In genomic region chr6:83456984-83457810, GRCm38 (mm10) we compare ENCODE assay signal across 8 mouse cellular contexts. TPM values are rescaled to one million over a fixed set of nuclear protein-coding genes. Genes with fewer than 3 reads are reported as not detected.
DNase-seq lines count a peak whose midpoint lies in the region; ATAC-seq lines count a peak whose summit lies in the region.

No protein-coding gene starts in this region.

- H3K27ac ChIP-seq in heart, embryonic 15.5 days = peak overlapping the region; percentile 96
- peak overlapping the region; percentile 100 for H3K27ac ChIP-seq in embryonic facial prominence, embryonic 10.5 days (replicated peaks)
- H3K27ac ChIP-seq in lung, embryonic 15.5 days = peak overlapping the region; percentile 97
- peak overlapping the region; percentile 96 for H3K27ac ChIP-seq in stomach, embryonic 15.5 days

- ATAC-seq in heart, embryonic 15.5 days (replicated peaks; ENCODE audit: insufficient number of reproducible peaks, insufficient read depth, low FRiP score, low read depth) = no peak
- peak; percentile 50 for ATAC-seq in lung, embryonic 15.5 days (ENCODE audit: borderline replicate concordance, extremely low read depth, low FRiP score, low TSS enrichment)
- peak; percentile 71 for ATAC-seq in stomach, embryonic 15.5 days (ENCODE audit: insufficient read depth, low FRiP score, low read depth)

- H3K9ac ChIP-seq in heart, embryonic 15.5 days = peak overlapping the region; percentile 90
- peak overlapping the region; percentile 89 for H3K9ac ChIP-seq in lung, embryonic 15.5 days
- peak overlapping the region; percentile 84 for H3K9ac ChIP-seq in stomach, embryonic 15.5 days

- no peak for DNase-seq in heart, adult 8-10 months (ENCODE audit: low spot score)
- DNase-seq in embryonic facial prominence, embryonic 10.5 days (ENCODE audit: low spot score) = peak; percentile 65
- DNase-seq in kidney, adult 11 months = peak; percentile 90
- DNase-seq in gastrocnemius, postnatal 10 days = no peak
- no peak for DNase-seq in thymus, postnatal 25 days

- no peaks in the 10 kb centered on the region for H3K27me3 ChIP-seq in heart, embryonic 15.5 days
- H3K27me3 ChIP-seq in embryonic facial prominence, embryonic 10.5 days (replicated peaks; ENCODE audit: low read depth, poor library complexity, severe bottlenecking) = no peaks in the 10 kb centered on the region
- no peaks in the 10 kb centered on the region for H3K27me3 ChIP-seq in lung, embryonic 15.5 days
- no peaks in the 10 kb centered on the region for H3K27me3 ChIP-seq in stomach, embryonic 15.5 days (replicated peaks)

- peak overlapping the region; percentile 96 for H3K4me2 ChIP-seq in heart, embryonic 15.5 days
- peak overlapping the region; percentile 91 for H3K4me2 ChIP-seq in lung, embryonic 15.5 days
- H3K4me2 ChIP-seq in stomach, embryonic 15.5 days = peak overlapping the region; percentile 94

- H3K36me3 ChIP-seq in heart, embryonic 15.5 days = no peaks in the 10 kb centered on the region
- H3K36me3 ChIP-seq in embryonic facial prominence, embryonic 10.5 days (replicated peaks) = peaks cover 26% of the 10 kb centered on the region
- no peaks in the 10 kb centered on the region for H3K36me3 ChIP-seq in lung, embryonic 15.5 days
- no peaks in the 10 kb centered on the region for H3K36me3 ChIP-seq in stomach, embryonic 15.5 days

- H3K4me1 ChIP-seq in heart, embryonic 15.5 days (replicated peaks) = peaks cover 53% of the 10 kb centered on the region
- H3K4me1 ChIP-seq in embryonic facial prominence, embryonic 10.5 days = peaks cover 78% of the 10 kb centered on the region
- H3K4me1 ChIP-seq in lung, embryonic 15.5 days = peaks cover 48% of the 10 kb centered on the region
- H3K4me1 ChIP-seq in stomach, embryonic 15.5 days = peaks cover 37% of the 10 kb centered on the region

- no peaks in the 10 kb centered on the region for H3K9me3 ChIP-seq in heart, embryonic 15.5 days (replicated peaks)
- no peaks in the 10 kb centered on the region for H3K9me3 ChIP-seq in embryonic facial prominence, embryonic 10.5 days
- H3K9me3 ChIP-seq in lung, embryonic 15.5 days = no peaks in the 10 kb centered on the region
- H3K9me3 ChIP-seq in stomach, embryonic 15.5 days = no peaks in the 10 kb centered on the region

- H3K4me3 ChIP-seq in heart, embryonic 15.5 days = peak overlapping the region; percentile 88
- peak overlapping the region; percentile 96 for H3K4me3 ChIP-seq in embryonic facial prominence, embryonic 10.5 days
- peak overlapping the region; percentile 76 for H3K4me3 ChIP-seq in lung, embryonic 15.5 days
- H3K4me3 ChIP-seq in stomach, embryonic 15.5 days (replicated peaks) = peak overlapping the region; percentile 80

- WGBS in heart, embryonic 15.5 days = 6% methylated on average over 32 of the region's 33 CpGs
- WGBS in embryonic facial prominence, embryonic 10.5 days = 3% methylated on average over 33 of the region's 33 CpGs
- WGBS in lung, embryonic 15.5 days = 4% methylated on average over 33 of the region's 33 CpGs
- WGBS in stomach, embryonic 15.5 days = 6% methylated on average over 33 of the region's 33 CpGs

RNA-seq across cellular contexts. Expression of gene Tet3, which starts 1.7 kb away (rescaled TPM):
- polyA plus RNA-seq in heart, embryonic 15.5 days (2015; fragmentation: Nextera tagmentation; extraction: Ambion mirVana) = 26.2 and 37.5 TPM in 2 replicates
- total RNA-seq in heart, adult 8-10 months (2022) = 10 to 100 TPM; 15.5 to 19.8 (median 17.2) TPM
- 45.1 and 50.0 TPM in 2 replicates for polyA plus RNA-seq in embryonic facial prominence, embryonic 10.5 days (2016; fragmentation: Nextera tagmentation; extraction: Ambion mirVana)
- polyA plus RNA-seq in lung, embryonic 15.5 days (2015; fragmentation: Nextera tagmentation; extraction: Ambion mirVana) = 36.1 and 37.1 TPM in 2 replicates
- polyA plus RNA-seq in stomach, embryonic 15.5 days (2015; fragmentation: Nextera tagmentation; extraction: Ambion mirVana) = 39.6 and 40.0 TPM in 2 replicates
- 10 to 100 TPM; 41.5 to 47.0 TPM for total RNA-seq in gastrocnemius, postnatal 10 days (2021)

RNA-seq across cellular contexts. Expression of gene Dguok, which starts 49.6 kb away (rescaled TPM):
- 48.2 and 61.0 TPM in 2 replicates for polyA plus RNA-seq in heart, embryonic 15.5 days (2015; fragmentation: Nextera tagmentation; extraction: Ambion mirVana)
- total RNA-seq in heart, adult 8-10 months (2022) = 10 to 100 TPM; 32.7 to 37.1 (median 34.4) TPM
- 61.0 and 62.1 TPM in 2 replicates for polyA plus RNA-seq in embryonic facial prominence, embryonic 10.5 days (2016; fragmentation: Nextera tagmentation; extraction: Ambion mirVana)
- polyA plus RNA-seq in lung, embryonic 15.5 days (2015; fragmentation: Nextera tagmentation; extraction: Ambion mirVana) = 78.5 and 80.3 TPM in 2 replicates
- polyA plus RNA-seq in stomach, embryonic 15.5 days (2015; fragmentation: Nextera tagmentation; extraction: Ambion mirVana) = 74.3 and 76.2 TPM in 2 replicates
- 10 to 100 TPM; 22.3 to 29.4 TPM for total RNA-seq in gastrocnemius, postnatal 10 days (2021)

Comparison
In these comparisons a context has a peak if more than half of its experiments do, and no peak if none do; other contexts are left out.
1. DNase-seq: peak in embryonic facial prominence, embryonic 10.5 days (single experiment) and kidney, adult 11 months (single experiment); none in heart, adult 8-10 months (single experiment), gastrocnemius, postnatal 10 days (single experiment) and thymus, postnatal 25 days (single experiment).
2. Peak in every context shown above with its lines, with median percentiles within 50 percentile points of each other: H3K27ac ChIP-seq, H3K4me2 ChIP-seq, H3K4me3 ChIP-seq and H3K9ac ChIP-seq.